Mouse (Mus musculus) spleen, adult 2 months (tissue): ENCODE measurements around the gene Agap1. TPM values are rescaled to one million over a fixed set of nuclear protein-coding genes. Genes with fewer than 3 reads are reported as not detected.

Experiments used
- DNase-seq, 2 experiments: peaks; one replicate each; pipeline versions ENCODE4 v3.0.0 to v3.0.0-alpha.2; 2012 to 2021; ENCODE audit warnings: low spot score in 2 of 2, low read depth in 1 of 2
- H3K27ac ChIP-seq: fragments of 200-500 bp; 2 replicates; pipeline ENCODE4 v1.5.1; 2012; ENCODE audit warnings: low read length, inconsistent platforms; ENCODE audit not compliant: insufficient read depth
- H3K27me3 ChIP-seq: fragments of 200-500 bp; 2 replicates; pipeline ENCODE4 v1.6.1; 2012; ENCODE audit warnings: mild to moderate bottlenecking, moderate library complexity, low read length, inconsistent platforms; ENCODE audit not compliant: control insufficient read depth, insufficient read depth
- H3K36me3 ChIP-seq: fragments of 200-500 bp; 2 replicates; pipeline ENCODE4 v1.6.1; 2012; ENCODE audit warnings: mild to moderate bottlenecking, low read length, inconsistent platforms; ENCODE audit not compliant: control insufficient read depth, insufficient read depth
- H3K4me1 ChIP-seq: fragments of 200-500 bp; 2 replicates; pipeline ENCODE4 v1.6.1; 2011; ENCODE audit warnings: inconsistent platforms; ENCODE audit not compliant: control insufficient read depth, insufficient read depth, insufficient read length
- H3K4me3 ChIP-seq: fragments of 200-500 bp; 2 replicates; pipeline ENCODE4 v1.5.1; 2011; ENCODE audit warnings: mild to moderate bottlenecking, inconsistent platforms; ENCODE audit not compliant: insufficient read depth, insufficient read length; ENCODE audit errors: extremely low read depth
- CTCF ChIP-seq: fragments of 200-500 bp; IDR thresholded peaks from 2 replicates; pipeline ENCODE4 v1.5.1; 2011; ENCODE audit warnings: mild to moderate bottlenecking, inconsistent platforms; ENCODE audit not compliant: insufficient read depth, insufficient read length, insufficient replicate concordance; ENCODE audit errors: extremely low read depth
- POLR2A ChIP-seq: fragments of 200-500 bp; IDR thresholded peaks from 2 replicates; pipeline ENCODE4 v1.6.1; 2011; ENCODE audit warnings: low read depth, low read length, inconsistent platforms
- WGBS: fragments of 180-500 bp; shearing (Covaris S2); methylation state at CpG from one replicate; pipeline ENCODE4 v1.1.7; 2018; 5-methylcytosine and 5-hydroxymethylcytosine counted together
- polyA plus RNA-seq: library from polyadenylated mRNA; depleted of rRNA; stranded (reverse); fragments of >200 nt; gene quantifications from 2 replicates; pipeline ENCODE4 v1.2.3, GENCODE M21; 2012

The Agap1 gene
- polyA plus RNA-seq, 1 experiment: 6.7 TPM

GRCm38 (mm10) chr1:89804981-89805380, 350.4 kb downstream of the Agap1 start:
- Histone ChIP-seq H3K36me3 (no peaks in the 10 kb centered on the region), H3K27me3 (no peaks in the 10 kb centered on the region), H3K27ac (no peak overlapping the region), H3K4me3 (no peak overlapping the region), H3K4me1 (no peaks in the 10 kb centered on the region)
- DNase-seq: no peak
- 92% methylated on average over 7 of the region's 7 CpGs for WGBS
- no peak for TF ChIP-seq CTCF
- TF ChIP-seq POLR2A: no peak

- no peaks in the 10 kb centered on the region for H3K27me3 ChIP-seq
- TF ChIP-seq POLR2A (no peak), CTCF (no peak)
- H3K4me1 ChIP-seq: no peaks in the 10 kb centered on the region
- no peak overlapping the region for H3K27ac ChIP-seq
- no peaks in the 10 kb centered on the region for H3K36me3 ChIP-seq
- no peak overlapping the region for H3K4me3 ChIP-seq
- 91% methylated on average over 8 of the region's 8 CpGs for WGBS
- no peak for DNase-seq
Measured at GRCm38 (mm10) chr1:89812816-89813215, 358.2 kb downstream of the Agap1 start.

- Histone ChIP-seq H3K4me1 (no peaks in the 10 kb centered on the region), H3K27ac (no peak overlapping the region), H3K4me3 (no peak overlapping the region), H3K36me3 (no peaks in the 10 kb centered on the region), H3K27me3 (no peaks in the 10 kb centered on the region)
- WGBS: 93% methylated on average over 14 of the region's 14 CpGs
- TF ChIP-seq CTCF (no peak), POLR2A (no peak)
- no peak for DNase-seq
Measured at GRCm38 (mm10) chr1:89816487-89817206, 362.0 kb downstream of the Agap1 start.

- DNase-seq: no peak
Measured at GRCm38 (mm10) chr1:89821822-89822221, 367.2 kb downstream of the Agap1 start.

GRCm38 (mm10) chr1:89822431-89822830, 367.8 kb downstream of the Agap1 start:
- TF ChIP-seq CTCF: no peak
- no peak for TF ChIP-seq POLR2A
- Histone ChIP-seq H3K27ac (no peak overlapping the region), H3K36me3 (no peaks in the 10 kb centered on the region), H3K4me1 (no peaks in the 10 kb centered on the region), H3K4me3 (no peak overlapping the region), H3K27me3 (no peaks in the 10 kb centered on the region)
- WGBS: 91% methylated on average over 3 of the region's 3 CpGs
- DNase-seq: no peak

More at GRCm38 (mm10) chr1:89821822-89822221, 367.2 kb downstream of the Agap1 start:
- H3K27ac ChIP-seq: no peak overlapping the region
- no peaks in the 10 kb centered on the region for H3K4me1 ChIP-seq
- no peaks in the 10 kb centered on the region for H3K27me3 ChIP-seq
- TF ChIP-seq POLR2A: no peak
- no peak for TF ChIP-seq CTCF
- no peaks in the 10 kb centered on the region for H3K36me3 ChIP-seq
- 86% methylated on average over 4 of the region's 4 CpGs for WGBS
- no peak overlapping the region for H3K4me3 ChIP-seq

- no peak for DNase-seq
- Histone ChIP-seq H3K27ac (no peak overlapping the region), H3K36me3 (no peaks in the 10 kb centered on the region), H3K27me3 (no peaks in the 10 kb centered on the region), H3K4me3 (no peak overlapping the region), H3K4me1 (no peaks in the 10 kb centered on the region)
- TF ChIP-seq POLR2A: no peak
- TF ChIP-seq CTCF: no peak
- 88% methylated on average over 7 of the region's 7 CpGs for WGBS
Measured at GRCm38 (mm10) chr1:89823036-89823435, 368.4 kb downstream of the Agap1 start.

GRCm38 (mm10) chr1:89827051-89827450, 372.4 kb downstream of the Agap1 start:
- 85% methylated on average over 3 of the region's 3 CpGs for WGBS
- DNase-seq: no peak
- H3K27ac ChIP-seq: no peak overlapping the region

GRCm38 (mm10) chr1:89831095-89831494, 376.5 kb downstream of the Agap1 start:
- no peak for DNase-seq
- 81% methylated on average over 1 of the region's 1 CpGs for WGBS
- Histone ChIP-seq H3K27ac (no peak overlapping the region), H3K36me3 (no peaks in the 10 kb centered on the region), H3K4me3 (no peak overlapping the region), H3K4me1 (no peaks in the 10 kb centered on the region), H3K27me3 (no peaks in the 10 kb centered on the region)
- TF ChIP-seq POLR2A (no peak), CTCF (no peak)

More at GRCm38 (mm10) chr1:89827051-89827450, 372.4 kb downstream of the Agap1 start:
- no peak overlapping the region for H3K4me3 ChIP-seq
- no peaks in the 10 kb centered on the region for H3K4me1 ChIP-seq
- no peaks in the 10 kb centered on the region for H3K36me3 ChIP-seq
- no peak for TF ChIP-seq CTCF
- TF ChIP-seq POLR2A: no peak
- no peaks in the 10 kb centered on the region for H3K27me3 ChIP-seq
